In the genomic region with DNA sequence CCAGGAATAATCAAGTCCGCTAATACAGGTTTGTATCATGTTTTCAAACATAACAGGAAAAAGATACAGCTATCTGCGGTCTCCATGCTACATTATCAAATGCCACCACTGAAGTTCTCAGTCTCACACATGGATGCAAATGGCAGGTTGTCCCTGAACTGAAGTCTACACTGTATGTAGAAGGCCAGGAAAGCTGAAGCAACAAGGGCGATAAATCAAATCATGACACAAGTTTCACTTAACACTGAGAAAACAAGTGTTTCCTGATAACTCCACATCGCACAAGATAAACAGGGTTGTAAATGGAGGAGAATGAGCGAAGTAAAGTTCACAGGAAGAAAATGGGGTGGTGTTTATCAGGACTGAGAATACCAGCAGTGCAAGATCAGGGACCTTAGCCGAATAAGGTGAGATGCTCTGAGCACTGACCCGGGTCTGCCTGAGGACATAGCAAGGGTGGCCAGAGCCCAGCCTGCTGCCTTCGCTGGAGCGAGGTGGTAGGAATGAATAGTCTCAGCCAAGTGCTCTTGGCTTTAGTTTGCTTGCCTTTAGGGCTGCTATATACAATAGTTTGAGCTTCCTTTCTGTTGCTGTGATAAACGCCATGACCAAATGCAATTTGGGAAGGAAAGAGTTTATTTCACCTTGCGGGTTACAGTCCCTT, we compare ENCODE assay signal across 25 mouse cellular contexts.
"Had no signal": no experiment of that assay in that cellular context is flagged by ENCODE, and none has a peak within 500 bp of the region (broad histone marks: within the 10 kb centered on the region; RNA-seq: fewer than 3 reads in every experiment).

No protein-coding gene starts in this region.

- H3K4me2 ChIP-seq: heart, embryonic 11.5 days; hindbrain, embryonic 12.5 days; hindbrain, embryonic 14.5 days; kidney, embryonic 15.5 days; limb, embryonic 13.5 days; limb, embryonic 15.5 days; liver, embryonic 12.5 days had no signal

- H3K9ac ChIP-seq: hindbrain, embryonic 12.5 days; hindbrain, embryonic 14.5 days; kidney, embryonic 15.5 days; limb, embryonic 13.5 days; limb, embryonic 15.5 days; liver, embryonic 12.5 days; liver, embryonic 14.5 days had no signal

- H3K27me3 ChIP-seq: hindbrain, embryonic 12.5 days; kidney, embryonic 15.5 days; limb, embryonic 13.5 days; limb, embryonic 15.5 days; liver, embryonic 12.5 days had no signal

- ATAC-seq: hindbrain, embryonic 16.5 days; inflammation-experienced regulatory T-cells, adult 6 months; liver, embryonic 12.5 days had no signal

- H3K4me3 ChIP-seq: gastrocnemius, adult 2 months; hindbrain, embryonic 10.5 days; hindbrain, embryonic 12.5 days; kidney, embryonic 15.5 days; limb, embryonic 13.5 days; limb, embryonic 15.5 days; liver, embryonic 12.5 days had no signal

- H3K9me3 ChIP-seq: hindbrain, embryonic 10.5 days; hindbrain, embryonic 12.5 days; limb, embryonic 15.5 days had no signal

- H3K27ac ChIP-seq: gastrocnemius, adult 2 months; hindbrain, embryonic 10.5 days; hindbrain, embryonic 12.5 days; hindbrain, embryonic 14.5 days; kidney, embryonic 15.5 days; kidney, postnatal 0 days; limb, embryonic 13.5 days; limb, embryonic 15.5 days; liver, embryonic 12.5 days; liver, embryonic 14.5 days had no signal

- H3K4me1 ChIP-seq: hindbrain, embryonic 10.5 days; hindbrain, embryonic 12.5 days; kidney, embryonic 15.5 days; limb, embryonic 13.5 days; limb, embryonic 15.5 days; liver, embryonic 12.5 days had no signal

- DNase-seq: gastrocnemius, adult 2 months; gastrocnemius, postnatal 10 days; gastrocnemius, postnatal 25 days; heart, postnatal 10 days; heart, postnatal 4 days; kidney, adult 11 months; kidney, adult 2 months; kidney, adult 9 months; kidney, postnatal 14 days; kidney, postnatal 36 days; layer of hippocampus, adult 9-11 months; layer of hippocampus, postnatal 36 days; left cerebral cortex, postnatal 4 days had no signal

- H3K36me3 ChIP-seq: hindbrain, embryonic 10.5 days; hindbrain, embryonic 12.5 days; kidney, embryonic 15.5 days; limb, embryonic 13.5 days; limb, embryonic 15.5 days; liver, embryonic 12.5 days had no signal
